Mouse (Mus musculus) limb, embryonic 12.5 days (tissue): ENCODE measurements at regions not wholly inside any gene's neighbourhood (a gene's known extent, or its start where the extent isn't known, plus 50 kb on each side); places are given as distances from the start of the nearest gene placed in this dataset.

Experiments
- ATAC-seq: fragments of 200-750 bp; cut with Nextera tagmentation; 2 replicates; pipeline ENCODE4 v1.8.0; 2017; ENCODE audit warnings: low read depth, moderate TSS enrichment; ENCODE audit not compliant: insufficient number of reproducible peaks, insufficient read depth, low FRiP score, low TSS enrichment
- H3K27ac ChIP-seq: fragments of 300-500 bp; sonication (generic); 2 replicates; pipeline ENCODE4 v1.5.1; 2016; ENCODE audit warnings: mild to moderate bottlenecking, moderate library complexity
- H3K27me3 ChIP-seq: fragments of 300-500 bp; sonication (generic); 2 replicates; pipeline ENCODE4 v1.6.1; 2016; ENCODE audit warnings: mild to moderate bottlenecking, moderate library complexity
- H3K36me3 ChIP-seq: fragments of 300-500 bp; sonication (generic); 2 replicates; pipeline ENCODE4 v1.6.1; 2016; ENCODE audit warnings: mild to moderate bottlenecking, moderate library complexity
- H3K4me1 ChIP-seq: fragments of 300-500 bp; sonication (generic); replicated peaks from 2 replicates; pipeline ENCODE4 v1.6.1; 2016
- H3K4me2 ChIP-seq: fragments of 300-500 bp; sonication (generic); 2 replicates; pipeline ENCODE4 v1.6.1; 2016; ENCODE audit warnings: mild to moderate bottlenecking, moderate library complexity
- H3K4me3 ChIP-seq: fragments of 300-500 bp; sonication (generic); replicated peaks from 2 replicates; pipeline ENCODE4 v1.5.1; 2016; ENCODE audit warnings: mild to moderate bottlenecking
- H3K9ac ChIP-seq: fragments of 300-500 bp; sonication (generic); replicated peaks from 2 replicates; pipeline ENCODE4 v1.6.1; 2016; ENCODE audit warnings: mild to moderate bottlenecking, moderate library complexity
- H3K9me3 ChIP-seq: fragments of 300-500 bp; sonication (generic); 2 replicates; pipeline ENCODE4 v1.6.1; 2016; ENCODE audit warnings: mild to moderate bottlenecking, moderate library complexity
- WGBS: fragments of 180-500 bp; shearing (Covaris S2); methylation state at CpG from one replicate; pipeline ENCODE4 v1.1.7; 2016; 5-methylcytosine and 5-hydroxymethylcytosine counted together

DNA sequence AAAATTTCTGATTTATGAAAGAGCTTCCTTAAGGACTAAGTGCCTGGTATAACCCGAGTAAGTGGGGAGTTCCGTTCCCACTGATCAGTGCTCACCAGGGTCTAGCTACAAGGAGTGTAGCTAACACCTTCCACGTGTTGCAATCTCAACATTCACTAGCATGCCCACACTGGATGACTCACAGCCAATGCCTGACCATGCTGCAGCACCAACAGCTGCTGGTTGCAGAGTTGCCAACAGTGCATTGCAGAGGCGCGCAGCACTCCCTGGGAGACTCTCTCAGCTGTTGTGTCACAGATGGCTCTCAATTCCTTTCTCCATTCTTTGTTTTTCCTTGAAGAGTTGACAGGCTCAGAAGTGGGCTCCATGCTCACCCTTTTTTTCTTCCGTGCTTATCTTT is 787.5 kb upstream of the Tenm3 start:
- Histone ChIP-seq H3K4me3 (no peak overlapping the region), H3K4me2 (no peak overlapping the region), H3K9me3 (no peaks in the 10 kb centered on the region), H3K9ac (no peak overlapping the region), H3K27me3 (no peaks in the 10 kb centered on the region), H3K4me1 (no peaks in the 10 kb centered on the region), H3K27ac (no peak overlapping the region), H3K36me3 (no peaks in the 10 kb centered on the region)
- WGBS, result 73% methylated on average over 6 of the region's 6 CpGs
- no peak for ATAC-seq

DNA sequence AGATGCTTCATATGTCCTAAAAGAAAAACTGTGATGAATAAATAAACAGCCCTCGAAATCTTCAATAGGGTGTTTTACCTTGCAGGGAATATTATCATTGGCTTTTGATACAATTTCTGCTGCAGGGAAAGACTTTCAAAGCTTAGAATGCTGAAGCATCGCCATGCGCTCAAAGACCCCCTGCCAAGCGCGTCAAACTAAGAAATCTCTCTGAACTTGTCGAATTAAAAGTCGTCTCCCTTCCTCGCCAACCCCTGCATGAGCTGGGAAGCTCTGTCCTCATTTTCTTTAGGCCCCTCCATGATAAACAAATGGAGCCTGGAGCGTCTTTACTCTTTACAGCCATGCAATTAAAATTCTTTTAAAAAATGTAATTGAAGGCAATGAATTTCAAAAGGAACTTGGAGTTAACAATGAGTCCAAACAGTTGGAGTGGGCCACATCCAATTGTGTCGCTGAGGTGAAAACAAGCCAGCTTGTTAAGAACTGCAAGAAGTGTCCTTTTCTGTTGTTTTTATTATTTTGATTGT is 784.3 kb upstream of the Tenm3 start:
- ATAC-seq, result no peak
- H3K9ac ChIP-seq, result no peak overlapping the region
- H3K27ac ChIP-seq, result no peak overlapping the region
- no peak overlapping the region for H3K4me2 ChIP-seq
- H3K4me1 ChIP-seq, result no peaks in the 10 kb centered on the region
- 32% methylated on average over 10 of the region's 10 CpGs for WGBS
- no peaks in the 10 kb centered on the region for H3K27me3 ChIP-seq
- no peaks in the 10 kb centered on the region for H3K36me3 ChIP-seq
- no peak overlapping the region for H3K4me3 ChIP-seq
- H3K9me3 ChIP-seq, result no peaks in the 10 kb centered on the region

DNA sequence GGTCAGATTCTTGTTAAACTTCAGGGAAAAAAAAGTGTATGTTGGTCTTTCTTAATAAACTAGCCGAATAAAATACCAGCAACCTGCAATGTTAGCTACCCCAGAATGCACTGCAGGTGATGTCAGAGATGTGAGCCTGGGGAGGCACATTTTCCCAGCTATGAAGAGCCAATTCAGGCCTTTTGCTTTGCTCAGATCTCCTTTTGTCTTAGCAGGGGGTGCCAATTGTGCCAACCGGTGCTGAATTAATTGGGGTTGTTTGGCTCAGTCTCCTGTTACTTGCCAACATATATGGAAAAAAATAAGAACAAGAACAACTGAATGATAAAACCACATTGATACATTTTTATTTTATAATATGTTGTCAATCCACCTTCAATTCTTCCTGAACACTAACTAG is 751.8 kb upstream of the Tenm3 start:
- Histone ChIP-seq H3K27me3 (no peaks in the 10 kb centered on the region), H3K9ac (no peak overlapping the region), H3K27ac (no peak overlapping the region), H3K9me3 (no peaks in the 10 kb centered on the region), H3K4me1 (0 out of 2 replicates have a peak, but pooled peaks cover 5% of the 10 kb centered on the region), H3K36me3 (no peaks in the 10 kb centered on the region), H3K4me2 (no peak overlapping the region), H3K4me3 (no peak overlapping the region)
- ATAC-seq, result no peak
- 65% methylated on average over 2 of the region's 2 CpGs for WGBS

DNA sequence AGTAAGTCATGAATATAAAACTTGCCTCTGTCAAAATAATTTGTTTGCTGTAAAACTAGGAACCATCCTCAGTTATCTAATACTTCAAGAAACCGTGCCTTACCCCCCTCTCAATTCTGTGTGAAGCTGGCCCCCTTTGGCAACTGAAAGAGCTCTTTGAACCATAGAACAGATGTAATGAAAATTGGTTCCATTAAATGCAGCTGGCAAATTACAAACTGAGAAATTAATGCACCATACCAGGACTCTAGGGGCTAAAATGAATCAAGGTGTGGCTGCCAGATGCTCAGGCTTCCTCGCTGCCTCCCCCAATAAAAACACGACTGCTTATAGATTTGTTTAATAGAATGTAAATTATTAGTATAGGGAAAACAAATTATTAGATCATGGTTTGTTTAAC is 723.7 kb upstream of the Tenm3 start:
- Histone ChIP-seq H3K9ac (no peak overlapping the region), H3K4me2 (no peak overlapping the region), H3K4me3 (no peak overlapping the region), H3K9me3 (no peaks in the 10 kb centered on the region), H3K4me1 (no peaks in the 10 kb centered on the region; the same call in 1 of the 2 replicates), H3K36me3 (no peaks in the 10 kb centered on the region), H3K27me3 (no peaks in the 10 kb centered on the region), H3K27ac (no peak overlapping the region)
- ATAC-seq, result no peak
- 11% methylated on average over 3 of the region's 3 CpGs for WGBS

DNA sequence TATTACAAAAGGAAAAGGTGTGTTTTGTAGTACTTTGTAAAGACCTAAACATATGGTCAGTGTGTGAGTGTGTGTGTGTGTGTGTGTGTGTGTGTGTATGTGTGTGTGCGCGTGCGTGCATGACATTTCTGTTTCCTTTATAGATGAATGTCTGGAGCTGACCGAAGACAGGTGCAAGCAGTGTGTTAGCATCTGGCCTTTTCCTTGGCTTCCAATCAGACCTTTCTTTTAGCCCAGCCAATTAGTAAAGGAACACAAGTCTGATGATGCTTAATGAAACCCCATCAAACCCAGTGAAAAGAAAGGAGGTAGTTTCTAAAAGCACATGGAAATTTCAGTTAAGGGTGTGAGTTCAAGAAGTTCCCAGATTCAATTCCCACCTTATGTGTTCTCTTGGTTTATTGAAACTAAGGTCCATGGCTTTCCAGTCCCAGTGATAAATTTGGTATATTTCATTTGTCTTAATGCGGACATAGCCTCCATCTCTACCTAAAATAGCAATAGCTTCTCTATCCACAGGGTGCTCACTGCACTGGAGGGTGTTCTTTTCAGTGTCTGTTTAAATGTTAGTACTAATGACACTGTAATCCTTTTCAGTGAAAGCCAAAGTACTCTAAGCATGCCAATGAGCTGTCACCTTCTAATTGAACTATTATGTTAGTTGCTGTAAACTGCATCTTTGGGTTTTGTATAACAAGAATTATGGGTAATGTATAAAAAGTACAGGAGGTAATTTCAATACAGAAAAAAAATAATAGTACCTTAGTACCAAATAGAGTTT is 719.9 kb upstream of the Tenm3 start:
- no peak for ATAC-seq
- Histone ChIP-seq H3K9me3 (no peaks in the 10 kb centered on the region), H3K27ac (no peak overlapping the region), H3K4me2 (no peak overlapping the region), H3K4me1 (no peaks in the 10 kb centered on the region; the same call in 1 of the 2 replicates), H3K36me3 (no peaks in the 10 kb centered on the region), H3K9ac (no peak overlapping the region), H3K4me3 (no peak overlapping the region), H3K27me3 (no peaks in the 10 kb centered on the region)
- 87% methylated on average over 5 of the region's 5 CpGs for WGBS

DNA sequence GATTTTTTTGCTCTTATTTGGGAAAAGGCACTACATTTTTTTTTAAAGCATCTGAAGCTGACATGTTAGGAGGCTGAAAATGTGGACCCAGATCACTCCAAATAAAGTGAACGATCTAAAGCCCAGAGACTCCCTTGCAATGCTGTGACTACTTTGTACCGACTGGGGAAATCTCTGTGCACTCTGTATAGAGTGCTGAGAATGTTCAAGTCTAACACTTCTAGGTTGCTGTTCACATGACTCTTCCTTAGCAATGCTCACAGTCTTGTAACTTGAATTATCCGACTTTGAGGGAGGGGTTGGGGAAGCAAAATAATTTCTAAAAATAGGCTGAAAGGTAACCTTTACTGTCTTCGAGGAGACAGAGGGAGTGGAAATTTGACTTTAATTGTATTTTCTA is 719.2 kb upstream of the Tenm3 start:
- Histone ChIP-seq H3K4me2 (no peak overlapping the region), H3K36me3 (no peaks in the 10 kb centered on the region), H3K27ac (no peak overlapping the region), H3K4me3 (no peak overlapping the region), H3K4me1 (no peaks in the 10 kb centered on the region; the same call in 1 of the 2 replicates), H3K9ac (no peak overlapping the region), H3K9me3 (no peaks in the 10 kb centered on the region), H3K27me3 (no peaks in the 10 kb centered on the region)
- 79% methylated on average over 4 of the region's 4 CpGs for WGBS
- ATAC-seq, result no peak

DNA sequence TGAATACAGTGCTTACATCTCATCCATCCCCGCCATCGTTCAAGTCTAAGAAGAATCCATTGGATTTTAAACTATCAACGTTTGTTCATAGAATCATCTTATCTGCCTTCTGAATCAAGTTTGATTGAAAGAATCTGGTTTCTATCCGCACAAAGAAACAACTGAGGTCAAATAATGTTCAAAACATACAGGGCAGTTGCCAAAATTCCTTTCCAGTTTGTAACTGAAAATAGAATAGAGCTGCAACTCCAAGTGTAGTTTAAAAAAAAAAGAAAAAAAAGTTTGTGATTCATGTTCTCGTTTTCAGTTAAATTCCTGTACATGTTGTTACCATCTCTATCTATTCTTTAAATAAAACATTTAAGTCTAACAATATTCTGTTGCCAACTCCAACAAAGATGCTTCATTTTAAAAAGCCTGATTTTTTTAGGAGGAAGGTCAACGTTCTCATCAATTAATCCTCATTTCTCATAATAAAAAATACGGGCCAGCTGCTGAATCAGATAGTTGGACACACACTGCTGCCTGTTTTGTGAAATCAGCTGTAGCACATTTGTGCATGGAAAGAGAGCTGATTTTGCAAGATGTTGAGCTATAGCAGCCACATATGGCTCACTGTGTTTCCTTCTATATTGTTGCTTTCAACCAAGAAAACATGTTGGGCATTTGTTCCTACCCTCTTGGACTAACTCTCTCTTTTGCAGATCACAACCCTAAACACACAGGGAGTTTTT is 712.1 kb upstream of the Tenm3 start:
- no peak for ATAC-seq
- Histone ChIP-seq H3K4me3 (no peak overlapping the region), H3K4me1 (no peaks in the 10 kb centered on the region), H3K4me2 (no peak overlapping the region), H3K36me3 (no peaks in the 10 kb centered on the region), H3K9me3 (no peaks in the 10 kb centered on the region), H3K9ac (no peak overlapping the region), H3K27ac (no peak overlapping the region), H3K27me3 (no peaks in the 10 kb centered on the region)
- 86% methylated on average over 7 of the region's 7 CpGs for WGBS

DNA sequence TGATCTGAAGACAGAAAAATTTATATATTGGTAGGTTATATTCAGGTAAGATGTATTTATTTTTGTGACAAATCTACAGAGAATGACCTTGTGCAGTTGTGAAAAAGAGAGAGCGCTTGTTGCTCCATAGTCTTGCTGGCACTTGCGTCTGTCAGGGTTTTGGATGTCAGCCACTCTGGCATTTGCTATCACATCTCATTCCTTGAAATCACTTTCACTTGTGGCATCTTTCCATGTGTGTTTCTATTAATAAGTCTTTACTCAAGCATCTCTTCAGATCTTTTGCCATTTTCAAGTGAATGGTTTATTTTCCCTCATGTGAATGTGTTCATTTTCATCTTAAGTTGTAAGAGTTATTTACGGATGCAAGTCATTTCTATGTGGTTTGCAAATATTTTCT is 709.4 kb upstream of the Tenm3 start:
- no peak for ATAC-seq
- H3K9me3 ChIP-seq, result no peaks in the 10 kb centered on the region
- H3K4me3 ChIP-seq, result no peak overlapping the region
- no peaks in the 10 kb centered on the region for H3K36me3 ChIP-seq
- no peaks in the 10 kb centered on the region for H3K4me1 ChIP-seq
- 95% methylated on average over 3 of the region's 3 CpGs for WGBS
- H3K27me3 ChIP-seq, result no peaks in the 10 kb centered on the region
- no peak overlapping the region for H3K4me2 ChIP-seq
- H3K27ac ChIP-seq, result no peak overlapping the region
- no peak overlapping the region for H3K9ac ChIP-seq

DNA sequence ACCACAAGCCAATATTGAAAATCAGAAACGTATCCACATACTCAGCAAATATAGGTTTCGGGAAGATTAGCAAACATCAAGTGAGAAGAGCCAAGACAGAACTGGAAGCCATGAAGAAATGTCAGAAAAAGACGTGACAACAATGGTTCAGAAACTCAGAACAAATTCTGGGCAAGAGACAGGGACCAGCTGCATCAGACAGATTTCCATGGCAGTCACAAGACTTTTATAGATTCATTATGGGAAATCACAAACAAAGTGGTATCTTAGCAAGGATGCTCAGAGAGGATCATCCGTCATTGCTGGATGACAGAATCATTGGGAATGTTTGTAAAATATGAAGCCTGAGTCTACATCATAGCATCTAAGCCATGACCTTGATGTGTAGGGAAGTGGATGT is 699.6 kb upstream of the Tenm3 start:
- Histone ChIP-seq H3K4me3 (no peak overlapping the region), H3K27me3 (no peaks in the 10 kb centered on the region), H3K4me1 (no peaks in the 10 kb centered on the region), H3K4me2 (no peak overlapping the region), H3K9ac (no peak overlapping the region), H3K36me3 (no peaks in the 10 kb centered on the region), H3K27ac (no peak overlapping the region), H3K9me3 (no peaks in the 10 kb centered on the region)
- WGBS, result 85% methylated on average over 4 of the region's 4 CpGs
- no peak for ATAC-seq

DNA sequence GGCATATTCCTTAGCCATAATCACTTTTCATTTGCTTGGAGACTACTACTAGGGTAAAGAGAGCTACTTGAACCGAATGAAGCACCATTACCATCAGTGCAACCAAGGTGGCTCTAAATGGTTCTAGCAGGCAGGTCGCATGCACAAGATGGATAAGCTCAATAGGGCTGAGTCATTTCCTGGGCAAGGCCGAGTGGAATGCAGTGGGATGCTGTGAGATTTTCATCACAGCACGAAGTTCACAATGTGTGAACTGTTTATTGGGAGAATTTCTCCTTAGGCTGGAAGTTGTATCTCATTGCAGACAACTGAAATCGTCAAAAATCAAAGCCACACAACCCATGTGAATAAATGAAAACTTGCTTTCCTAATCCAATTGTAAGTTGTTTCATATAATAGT is 697.6 kb upstream of the Tenm3 start:
- 60% methylated on average over 5 of the region's 5 CpGs for WGBS
- Histone ChIP-seq H3K36me3 (no peaks in the 10 kb centered on the region), H3K4me2 (no peak overlapping the region), H3K27me3 (no peaks in the 10 kb centered on the region), H3K27ac (no peak overlapping the region), H3K9me3 (no peaks in the 10 kb centered on the region), H3K4me3 (no peak overlapping the region), H3K4me1 (no peaks in the 10 kb centered on the region), H3K9ac (no peak overlapping the region)
- no peak for ATAC-seq

DNA sequence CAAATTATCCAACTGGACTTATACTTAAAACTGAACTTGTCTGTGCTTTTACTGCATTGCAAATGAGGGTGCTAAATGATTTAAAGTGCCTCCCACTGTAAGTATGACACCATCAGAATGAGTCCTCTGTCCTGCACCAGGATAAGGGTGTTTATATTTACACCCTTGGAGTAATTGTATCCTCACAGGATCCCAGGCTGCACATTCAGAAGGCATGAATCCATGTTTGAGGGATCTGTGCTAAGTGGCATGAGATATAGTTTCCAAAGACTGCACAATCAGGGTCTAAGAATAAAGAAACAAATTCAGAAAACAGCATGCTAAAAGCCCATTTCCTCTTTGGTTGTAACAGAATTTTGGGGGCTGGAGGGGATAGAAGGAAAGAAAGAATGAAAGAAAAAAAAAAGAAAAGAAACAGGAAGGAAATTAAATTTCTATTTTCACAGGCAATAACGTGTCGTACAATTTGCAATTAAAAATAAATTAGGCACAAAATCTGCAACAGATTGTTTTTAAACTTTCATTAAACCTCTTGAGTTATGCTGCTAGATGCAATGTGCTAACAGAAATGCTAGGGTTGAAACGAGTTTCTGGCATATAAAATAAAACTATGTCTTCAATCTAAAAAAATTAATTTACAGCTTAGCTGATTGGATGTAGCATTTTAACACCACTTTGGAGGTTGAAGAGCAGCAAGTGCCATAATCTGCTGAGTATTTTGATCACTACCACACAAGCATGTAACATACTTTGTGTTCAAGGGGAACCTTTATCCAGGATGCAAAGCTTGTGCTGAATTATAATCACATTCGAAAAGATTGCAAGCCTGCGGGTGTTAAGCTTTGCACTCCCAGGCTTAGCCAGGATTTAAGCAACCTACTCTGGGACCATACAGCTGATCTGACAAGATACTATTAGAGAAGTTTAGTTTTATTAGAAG is 689.9 kb upstream of the Tenm3 start:
- WGBS, result 38% methylated on average over 5 of the region's 5 CpGs
- H3K4me2 ChIP-seq, result no peak overlapping the region

More for the DNA sequence above, 689.9 kb upstream of the Tenm3 start:
- Histone ChIP-seq H3K36me3 (no peaks in the 10 kb centered on the region), H3K27me3 (no peaks in the 10 kb centered on the region), H3K27ac (no peak overlapping the region), H3K9ac (no peak overlapping the region), H3K9me3 (no peaks in the 10 kb centered on the region), H3K4me3 (no peak overlapping the region), H3K4me1 (no peaks in the 10 kb centered on the region)
- ATAC-seq, result no peak
